Mouse (Mus musculus) liver, embryonic 12.5 days (tissue): Measurements from ENCODE around the gene Sfn. TPM values are rescaled to one million over a fixed set of nuclear protein-coding genes. Genes with fewer than 3 reads are reported as not detected.

Experiments
- ATAC-seq: fragments of 200-750 bp; cut with Nextera tagmentation; 2 replicates; pipeline ENCODE4 v1.8.0; 2017; ENCODE audit warnings: moderate number of reproducible peaks, mild to moderate bottlenecking, moderate library complexity
- H3K27ac ChIP-seq: fragments of 300-500 bp; sonication (generic); 2 replicates; pipeline ENCODE4 v1.5.1; 2016; ENCODE audit warnings: mild to moderate bottlenecking
- H3K27me3 ChIP-seq: fragments of 300-500 bp; sonication (generic); replicated peaks from 2 replicates; pipeline ENCODE4 v1.6.1; 2016; ENCODE audit warnings: mild to moderate bottlenecking, moderate library complexity
- H3K36me3 ChIP-seq: fragments of 300-500 bp; sonication (generic); 2 replicates; pipeline ENCODE4 v1.6.1; 2016; ENCODE audit warnings: mild to moderate bottlenecking, moderate library complexity
- H3K4me1 ChIP-seq: fragments of 300-500 bp; sonication (generic); 2 replicates; pipeline ENCODE4 v1.6.1; 2016
- H3K4me2 ChIP-seq: fragments of 300-500 bp; sonication (generic); 2 replicates; pipeline ENCODE4 v1.6.1; 2016; ENCODE audit warnings: mild to moderate bottlenecking, moderate library complexity
- H3K4me3 ChIP-seq: fragments of 300-500 bp; sonication (generic); 2 replicates; pipeline ENCODE4 v1.5.1; 2016; ENCODE audit warnings: mild to moderate bottlenecking, moderate library complexity
- H3K9ac ChIP-seq: fragments of 300-500 bp; sonication (generic); 2 replicates; pipeline ENCODE4 v1.6.1; 2016; ENCODE audit warnings: mild to moderate bottlenecking, moderate library complexity
- H3K9me3 ChIP-seq: fragments of 300-500 bp; sonication (generic); replicated peaks from 2 replicates; pipeline ENCODE4 v1.6.1; 2016; ENCODE audit warnings: mild to moderate bottlenecking, moderate library complexity
- WGBS: fragments of 180-500 bp; shearing (Covaris S2); methylation state at CpG from one replicate; pipeline ENCODE4 v1.1.7; 2016; ENCODE audit not compliant: insufficient replicate concordance; 5-methylcytosine and 5-hydroxymethylcytosine counted together
- polyA plus RNA-seq: library from polyadenylated mRNA; unstranded; fragments of >200 nt; fragmentation: Nextera tagmentation; extraction: Ambion mirVana; gene quantifications from 2 replicates; pipeline ENCODE4 v1.2.1, GENCODE M21; 2016

The Sfn gene
- polyA plus RNA-seq, 1 experiment from 2014 or later, result 0.21 TPM

- peak within 1 kb of the TSS; percentile 96 for H3K4me3 ChIP-seq
- peaks cover 16% of the 10 kb centered on the region for H3K36me3 ChIP-seq
- no peaks in the 10 kb centered on the region for H3K27me3 ChIP-seq
- H3K4me1 ChIP-seq, result peaks cover 25% of the 10 kb centered on the region
- peak within 1 kb of the TSS; percentile 92 for H3K27ac ChIP-seq
- peak within 1 kb of the TSS; percentile 89 for H3K9ac ChIP-seq
- WGBS, result 5% methylated on average over 44 of the region's 44 CpGs
- no peaks in the 10 kb centered on the region for H3K9me3 ChIP-seq
- peak; percentile 85 for ATAC-seq
- peak within 1 kb of the TSS; percentile 94 for H3K4me2 ChIP-seq
Observed at GRCm38 (mm10) chr4:133574070-133574842, 27.7 kb downstream of the Sfn start, which contains the start of gene Gpatch3. Gene Gpatch3, plus strand, starts transcription at chr4:133574745.

DNA sequence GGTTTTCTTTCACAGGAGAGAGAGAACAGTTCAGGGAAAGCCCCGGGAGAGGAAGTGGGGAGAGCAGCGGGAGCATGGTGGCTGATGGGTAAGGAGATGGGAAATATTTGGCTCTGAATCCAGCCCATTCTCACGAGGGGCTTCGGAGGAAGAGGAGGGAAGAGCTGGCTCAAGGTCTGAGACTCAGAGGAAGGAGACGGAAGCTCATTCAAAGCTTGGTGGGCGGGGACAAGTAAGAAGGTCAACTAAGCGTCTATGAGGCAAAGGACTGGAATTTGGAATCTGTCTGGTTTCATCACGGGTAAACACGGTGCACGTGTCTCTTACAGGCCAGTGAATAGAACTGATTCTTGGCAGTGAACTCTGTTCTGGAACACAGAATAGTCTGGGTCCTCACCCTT lies 31.9 kb downstream of the Sfn start:
- H3K27ac ChIP-seq, result peak overlapping the region; percentile 50

GRCm38 (mm10) chr4:133569291-133570065 lies 32.5 kb downstream of the Sfn start:
- ATAC-seq, result no peak
- 67% methylated on average over 10 of the region's 10 CpGs for WGBS

More for the DNA sequence above, 31.9 kb downstream of the Sfn start:
- 46% methylated on average over 10 of the region's 10 CpGs for WGBS
- no peak for ATAC-seq
- no peaks in the 10 kb centered on the region for H3K27me3 ChIP-seq
- H3K9me3 ChIP-seq, result no peaks in the 10 kb centered on the region
- no peak overlapping the region for H3K9ac ChIP-seq
- peaks cover 18% of the 10 kb centered on the region for H3K4me1 ChIP-seq
- H3K4me3 ChIP-seq, result no peak overlapping the region
- no peak overlapping the region; the same call in 1 of the 2 replicates for H3K4me2 ChIP-seq
- no peaks in the 10 kb centered on the region for H3K36me3 ChIP-seq

GRCm38 (mm10) chr4:133567251-133567650 lies 34.7 kb downstream of the Sfn start:
- ATAC-seq, result no peak
- Histone ChIP-seq H3K4me1 (peaks cover 5% of the 10 kb centered on the region), H3K36me3 (no peaks in the 10 kb centered on the region), H3K9me3 (no peaks in the 10 kb centered on the region; the same call in 1 of the 2 replicates), H3K4me3 (no peak overlapping the region), H3K4me2 (no peak overlapping the region), H3K9ac (no peak overlapping the region), H3K27ac (no peak overlapping the region), H3K27me3 (no peaks in the 10 kb centered on the region)
- WGBS, result 23% methylated on average over 8 of the region's 8 CpGs

More at GRCm38 (mm10) chr4:133569291-133570065, 32.5 kb downstream of the Sfn start:
- Histone ChIP-seq H3K27ac (peak overlapping the region; percentile 50; the same call in 1 of the 2 replicates), H3K27me3 (no peaks in the 10 kb centered on the region), H3K4me2 (no peak overlapping the region; the same call in 1 of the 2 replicates), H3K9me3 (no peaks in the 10 kb centered on the region; the same call in 1 of the 2 replicates), H3K4me1 (peaks cover 15% of the 10 kb centered on the region), H3K4me3 (no peak overlapping the region), H3K9ac (no peak overlapping the region), H3K36me3 (no peaks in the 10 kb centered on the region)

GRCm38 (mm10) chr4:133563123-133563571 lies 38.8 kb downstream of the Sfn start:
- no peak for ATAC-seq
- peaks cover 5% of the 10 kb centered on the region; the same call in 1 of the 2 replicates for H3K4me1 ChIP-seq
- H3K9ac ChIP-seq, result no peak overlapping the region
- no peaks in the 10 kb centered on the region; the same call in 1 of the 2 replicates for H3K27me3 ChIP-seq
- no peaks in the 10 kb centered on the region for H3K36me3 ChIP-seq
- no peak overlapping the region for H3K27ac ChIP-seq
- no peak overlapping the region for H3K4me3 ChIP-seq
- no peak overlapping the region for H3K4me2 ChIP-seq
- no peaks in the 10 kb centered on the region; the same call in 1 of the 2 replicates for H3K9me3 ChIP-seq
- 62% methylated on average over 11 of the region's 11 CpGs for WGBS

DNA sequence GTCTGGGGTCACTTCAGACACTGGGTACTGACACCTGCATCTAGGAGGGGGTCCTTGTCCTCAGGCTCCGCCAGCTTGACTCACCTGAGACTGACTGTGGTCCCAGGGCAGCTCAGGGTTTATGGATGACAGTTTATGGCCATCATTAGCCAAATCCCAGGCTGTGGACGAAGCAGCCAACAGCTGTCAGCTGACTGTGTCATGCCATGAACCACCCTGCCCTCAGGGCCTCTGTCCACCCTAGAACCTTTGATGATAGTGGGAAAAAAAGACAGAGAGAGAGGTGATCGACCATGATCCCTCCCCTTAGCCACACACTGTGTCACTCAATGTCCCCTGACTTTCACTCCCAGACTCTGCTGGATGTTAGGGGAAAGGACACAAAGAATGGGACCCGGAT lies 40.3 kb downstream of the Sfn start:
- WGBS, result 67% methylated on average over 4 of the region's 4 CpGs
- H3K27me3 ChIP-seq, result no peaks in the 10 kb centered on the region; the same call in 1 of the 2 replicates
- H3K4me1 ChIP-seq, result no peaks in the 10 kb centered on the region; the same call in 1 of the 2 replicates
- H3K36me3 ChIP-seq, result no peaks in the 10 kb centered on the region
- H3K9me3 ChIP-seq, result no peaks in the 10 kb centered on the region; the same call in 1 of the 2 replicates
- H3K9ac ChIP-seq, result no peak overlapping the region
- ATAC-seq, result no peak
- H3K4me2 ChIP-seq, result no peak overlapping the region
- no peak overlapping the region for H3K4me3 ChIP-seq
- no peak overlapping the region for H3K27ac ChIP-seq

DNA sequence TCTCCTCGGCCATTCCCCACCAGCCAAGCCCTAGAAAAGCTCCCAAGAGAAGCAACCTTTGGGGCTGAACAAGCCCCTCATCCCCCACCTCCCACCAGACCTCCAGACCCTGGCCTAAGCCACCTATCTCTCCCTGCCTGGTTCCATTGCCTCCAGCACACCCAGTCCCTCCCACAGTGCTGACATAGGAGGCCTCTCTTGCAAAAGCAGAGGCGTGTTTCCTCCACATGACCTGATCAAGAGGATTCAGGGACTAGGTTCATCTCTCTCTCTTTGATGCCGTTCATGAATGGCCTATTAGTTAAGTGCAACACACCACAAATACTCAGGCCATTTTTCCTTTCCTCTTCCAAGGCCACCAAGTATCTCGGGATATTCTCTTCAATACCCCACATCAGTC lies 42.1 kb downstream of the Sfn start:
- no peak for ATAC-seq
- Histone ChIP-seq H3K9ac (no peak overlapping the region), H3K4me1 (no peaks in the 10 kb centered on the region; the same call in 1 of the 2 replicates), H3K9me3 (no peaks in the 10 kb centered on the region; the same call in 1 of the 2 replicates), H3K27ac (no peak overlapping the region), H3K4me3 (no peak overlapping the region), H3K4me2 (no peak overlapping the region), H3K36me3 (no peaks in the 10 kb centered on the region), H3K27me3 (peaks cover 4% of the 10 kb centered on the region; the same call in 1 of the 2 replicates)
- 50% methylated on average over 4 of the region's 4 CpGs for WGBS

DNA sequence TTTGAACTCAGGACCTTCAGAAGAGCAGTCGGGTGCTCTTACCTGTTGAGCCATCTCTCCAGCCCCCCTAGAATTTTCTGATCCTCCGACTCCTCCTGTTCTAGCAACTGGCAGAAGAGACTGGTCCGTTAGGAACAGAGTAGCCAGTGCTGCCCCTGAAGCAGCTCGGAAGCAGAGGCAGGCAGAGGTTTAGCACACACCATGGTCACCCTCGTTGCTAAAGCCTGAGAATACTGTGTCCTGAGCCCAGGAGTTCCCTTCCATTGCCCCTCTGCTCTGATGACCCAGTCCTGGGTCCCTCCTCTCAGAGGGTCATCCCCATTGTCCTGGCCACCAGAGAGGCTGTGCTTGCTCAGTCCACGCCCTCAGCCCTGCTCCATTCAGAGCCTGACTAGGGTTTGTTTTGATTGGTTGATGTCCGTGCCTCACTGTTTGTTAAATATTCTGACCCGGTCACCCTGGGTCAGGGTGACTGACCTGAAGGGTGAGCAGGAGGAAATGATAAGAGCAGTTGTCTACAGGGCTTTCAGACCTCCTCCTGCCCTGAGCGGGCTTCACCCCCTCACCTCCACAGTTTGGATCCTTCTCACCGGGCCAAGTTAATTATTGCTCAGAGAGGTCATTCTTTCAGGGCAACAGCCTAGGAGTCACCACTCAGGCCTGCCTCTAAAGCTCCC lies 44.8 kb downstream of the Sfn start:
- 48% methylated on average over 10 of the region's 10 CpGs for WGBS
- no peaks in the 10 kb centered on the region for H3K36me3 ChIP-seq
- no peaks in the 10 kb centered on the region for H3K9me3 ChIP-seq
- peaks cover 9% of the 10 kb centered on the region; the same call in 1 of the 2 replicates for H3K27me3 ChIP-seq
- H3K4me3 ChIP-seq, result no peak overlapping the region
- H3K9ac ChIP-seq, result no peak overlapping the region
- peak; percentile 79 for ATAC-seq
- peaks cover 21% of the 10 kb centered on the region for H3K4me1 ChIP-seq
- H3K4me2 ChIP-seq, result no peak overlapping the region
- peak overlapping the region; percentile 53; the same call in 1 of the 2 replicates for H3K27ac ChIP-seq

DNA sequence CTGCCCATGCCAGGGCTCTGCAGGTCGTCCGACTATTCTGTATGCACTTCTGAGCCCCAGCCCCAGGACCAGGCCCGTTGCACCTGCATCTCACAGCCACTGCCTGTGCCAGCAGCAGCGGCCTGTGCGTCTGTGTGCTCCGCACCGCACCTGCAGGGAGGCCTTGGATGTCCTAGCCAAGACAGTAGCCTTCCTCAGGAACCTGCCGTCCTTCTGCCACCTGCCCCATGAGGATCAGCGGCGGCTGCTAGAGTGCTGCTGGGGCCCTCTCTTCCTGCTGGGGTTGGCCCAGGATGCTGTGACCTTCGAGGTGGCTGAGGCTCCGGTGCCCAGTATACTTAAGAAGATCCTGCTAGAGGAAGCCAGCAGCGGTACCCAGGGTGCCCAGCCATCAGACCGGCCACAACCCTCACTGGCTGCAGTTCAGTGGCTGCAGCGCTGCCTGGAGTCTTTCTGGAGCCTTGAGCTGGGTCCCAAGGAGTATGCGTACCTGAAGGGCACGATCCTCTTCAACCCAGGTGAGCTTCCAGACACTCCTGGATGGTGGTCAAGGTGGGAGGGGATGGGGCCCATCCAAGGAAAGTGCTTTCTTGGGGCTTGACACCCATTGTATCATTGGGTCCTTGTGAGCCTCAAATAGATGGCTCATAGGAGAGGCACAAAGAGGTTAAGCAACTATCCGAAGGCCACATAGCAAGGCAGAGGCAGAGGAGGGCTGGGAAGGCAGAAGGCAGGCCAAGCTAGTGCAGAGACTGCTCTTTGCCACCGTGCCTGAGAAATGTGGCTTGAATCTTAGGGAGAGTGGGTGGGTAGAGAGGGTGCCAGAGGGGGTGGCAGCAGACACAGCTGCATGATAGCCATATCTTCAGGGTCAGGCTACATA lies 48.3 kb downstream of the Sfn start:
- no peak for ATAC-seq
- H3K27ac ChIP-seq, result no peak overlapping the region
- no peak overlapping the region for H3K9ac ChIP-seq
- H3K4me1 ChIP-seq, result peaks cover 25% of the 10 kb centered on the region
- H3K36me3 ChIP-seq, result no peaks in the 10 kb centered on the region
- H3K27me3 ChIP-seq, result peaks cover 13% of the 10 kb centered on the region; the same call in 1 of the 2 replicates
- peak overlapping the region; percentile 11 for H3K4me2 ChIP-seq
- no peaks in the 10 kb centered on the region for H3K9me3 ChIP-seq
- H3K4me3 ChIP-seq, result no peak overlapping the region
- WGBS, result 50% methylated on average over 19 of the region's 19 CpGs

GRCm38 (mm10) chr4:133552768-133553447 lies 49.1 kb downstream of the Sfn start, which contains the start of gene Nr0b2:
Gene Nr0b2, plus strand, starts transcription at chr4:133553376.
- ATAC-seq, result no peak
- peaks cover 25% of the 10 kb centered on the region for H3K4me1 ChIP-seq
- peak within 1 kb of the TSS; percentile 11 for H3K4me2 ChIP-seq
- H3K9me3 ChIP-seq, result no peaks in the 10 kb centered on the region
- H3K27ac ChIP-seq, result no peak within 1 kb of the TSS
- no peak within 1 kb of the TSS for H3K9ac ChIP-seq
- H3K4me3 ChIP-seq, result no peak within 1 kb of the TSS
- H3K27me3 ChIP-seq, result 0 out of 2 replicates have a peak, but pooled peaks cover 13% of the 10 kb centered on the region
- 40% methylated on average over 10 of the region's 10 CpGs for WGBS
- H3K36me3 ChIP-seq, result no peaks in the 10 kb centered on the region
